Mouse (Mus musculus) ES-Bruce4 (cell line): ENCODE measurements at regions not wholly inside any gene's neighbourhood (a gene's known extent, or its start where the extent isn't known, plus 50 kb on each side); places are given as distances from the start of the nearest gene placed in this dataset.

Source experiments
- H3K27ac ChIP-seq: 2 replicates; pipeline ENCODE4 v1.5.1; 2012; ENCODE audit warnings: low read length, inconsistent platforms; ENCODE audit not compliant: insufficient read depth
- H3K27me3 ChIP-seq: 2 replicates; pipeline ENCODE4 v1.6.1; 2012; ENCODE audit warnings: mild to moderate bottlenecking, low read length, inconsistent platforms; ENCODE audit not compliant: control insufficient read depth, poor library complexity, insufficient read depth, severe bottlenecking
- H3K36me3 ChIP-seq: 2 replicates; pipeline ENCODE4 v1.6.1; 2012; ENCODE audit warnings: inconsistent platforms, mild to moderate bottlenecking, low read length, moderate library complexity; ENCODE audit not compliant: control insufficient read depth, poor library complexity, insufficient read depth, severe bottlenecking
- H3K4me1 ChIP-seq: one replicate; pipeline ENCODE4 v1.8.1; 2011; ENCODE audit warnings: low read length; ENCODE audit not compliant: control insufficient read depth, insufficient read depth
- H3K4me3 ChIP-seq: 2 replicates; pipeline ENCODE4 v1.5.1; 2011; ENCODE audit warnings: low read depth, mild to moderate bottlenecking, low read length
- H3K9ac ChIP-seq: 2 replicates; pipeline ENCODE4 v1.6.1; 2012; ENCODE audit warnings: low read depth, mild to moderate bottlenecking, inconsistent platforms; ENCODE audit not compliant: poor library complexity, severe bottlenecking
- H3K9me3 ChIP-seq: replicated peaks from 2 replicates; pipeline ENCODE4 v1.6.1; 2012; ENCODE audit warnings: mild to moderate bottlenecking, low read length, inconsistent platforms; ENCODE audit not compliant: control insufficient read depth, poor library complexity, insufficient read depth, severe bottlenecking
- CTCF ChIP-seq: IDR thresholded peaks from one replicate; pipeline ENCODE4 v1.8.1; 2011; ENCODE audit warnings: low read depth, low read length
- EP300 ChIP-seq: IDR thresholded peaks from 2 replicates; pipeline ENCODE4 v1.6.1; 2011; ENCODE audit warnings: low read depth, low read length; ENCODE audit not compliant: insufficient read depth
- POLR2A ChIP-seq: IDR thresholded peaks from one replicate; pipeline ENCODE4 v1.8.1; 2011; ENCODE audit warnings: low read length; ENCODE audit not compliant: insufficient read depth

GRCm38 (mm10) chr14:37238632-37239032 lies 103.6 kb upstream of the Ghitm start:
- Histone ChIP-seq H3K27me3 (no peaks in the 10 kb centered on the region), H3K4me1 (no peaks in the 10 kb centered on the region), H3K36me3 (no peaks in the 10 kb centered on the region), H3K9ac (no peak overlapping the region), H3K9me3 (0 out of 2 replicates have a peak, but pooled peaks cover 6% of the 10 kb centered on the region), H3K27ac (no peak overlapping the region), H3K4me3 (no peak overlapping the region)
- peak; percentile 73 for TF ChIP-seq CTCF
- no peak for TF ChIP-seq EP300
- TF ChIP-seq POLR2A: no peak

- H3K27ac ChIP-seq: no peak overlapping the region
- 0 out of 2 replicates have a peak, but pooled peaks cover 6% of the 10 kb centered on the region for H3K9me3 ChIP-seq
- H3K9ac ChIP-seq: no peak overlapping the region
- H3K4me3 ChIP-seq: no peak overlapping the region
- H3K36me3 ChIP-seq: no peaks in the 10 kb centered on the region
- no peaks in the 10 kb centered on the region for H3K4me1 ChIP-seq
- no peak for TF ChIP-seq EP300
- no peak for TF ChIP-seq POLR2A
- TF ChIP-seq CTCF: no peak
- no peaks in the 10 kb centered on the region for H3K27me3 ChIP-seq
Observed at GRCm38 (mm10) chr14:37237191-37237590, 102.1 kb upstream of the Ghitm start.

GRCm38 (mm10) chr14:37208256-37208655 lies 73.2 kb upstream of the Ghitm start:
- Histone ChIP-seq H3K27me3 (no peaks in the 10 kb centered on the region), H3K9me3 (no peaks in the 10 kb centered on the region), H3K4me1 (no peaks in the 10 kb centered on the region), H3K27ac (no peak overlapping the region), H3K4me3 (no peak overlapping the region), H3K9ac (no peak overlapping the region), H3K36me3 (no peaks in the 10 kb centered on the region)
- TF ChIP-seq EP300: no peak
- TF ChIP-seq CTCF: no peak
- no peak for TF ChIP-seq POLR2A

- H3K9me3 ChIP-seq: no peaks in the 10 kb centered on the region
- H3K27ac ChIP-seq: no peak overlapping the region
- TF ChIP-seq CTCF (no peak), EP300 (no peak), POLR2A (no peak)
Observed at GRCm38 (mm10) chr14:37189795-37190194, 54.7 kb upstream of the Ghitm start.

More at GRCm38 (mm10) chr14:37189795-37190194, 54.7 kb upstream of the Ghitm start:
- Histone ChIP-seq H3K36me3 (no peaks in the 10 kb centered on the region), H3K4me1 (no peaks in the 10 kb centered on the region), H3K4me3 (no peak overlapping the region), H3K27me3 (no peaks in the 10 kb centered on the region), H3K9ac (no peak overlapping the region)
